Mouse (Mus musculus) MEL (cell line): ENCODE results near the gene Ak1. TPM values are rescaled to one million over a fixed set of nuclear protein-coding genes. Genes with fewer than 3 reads are reported as not detected.

ENCODE experiments used
- DNase-seq: peaks from one replicate; pipeline ENCODE4 v3.0.0; 2011; ENCODE audit warnings: low read depth, low spot score
- H3K27ac ChIP-seq: 2 replicates; pipeline ENCODE4 v1.5.1; 2012; ENCODE audit warnings: low read depth, mild to moderate bottlenecking, control low read depth, low read length, moderate library complexity; ENCODE audit not compliant: control insufficient read depth
- H3K27me3 ChIP-seq, 2 experiments: fragments of 150-350 bp in 1 of 2; sonication (generic) in 1 of 2; 2 replicates each; pipeline ENCODE4 v1.6.1; 2012; ENCODE audit warnings: low read length in 2 of 2, mild to moderate bottlenecking in 2 of 2, improper control_type of control experiment in 1 of 2, moderate library complexity in 1 of 2; ENCODE audit not compliant: insufficient read depth in 2 of 2, control insufficient read depth in 1 of 2
- H3K36me3 ChIP-seq, 2 experiments: 2 replicates each; pipeline ENCODE4 v1.6.1; 2012 to 2014; ENCODE audit warnings: low read length in 2 of 2, improper control_type of control experiment in 1 of 2, inconsistent platforms in 1 of 2, mild to moderate bottlenecking in 1 of 2; ENCODE audit not compliant: insufficient read depth in 2 of 2, control insufficient read depth in 1 of 2
- H3K4me1 ChIP-seq, 2 experiments: fragments of 150-350 bp in 1 of 2; sonication (generic) in 1 of 2; 2 replicates each; pipeline ENCODE4 v1.6.1; 2012; ENCODE audit warnings: low read length in 2 of 2, improper control_type of control experiment in 1 of 2, mild to moderate bottlenecking in 1 of 2; ENCODE audit not compliant: insufficient read depth in 2 of 2, control insufficient read depth in 1 of 2
- H3K4me3 ChIP-seq, 2 experiments: fragments of 150-350 bp in 1 of 2; sonication (generic) in 1 of 2; 2 replicates each; pipeline ENCODE4 v1.5.1; 2012; ENCODE audit warnings: low read depth in 2 of 2, low read length in 2 of 2, mild to moderate bottlenecking in 2 of 2, moderate library complexity in 2 of 2, control low read depth in 1 of 2, improper control_type of control experiment in 1 of 2; ENCODE audit not compliant: control insufficient read depth in 1 of 2, insufficient read depth in 1 of 2
- H3K79me2 ChIP-seq: 2 replicates; pipeline ENCODE4 v1.6.1; 2012; ENCODE audit warnings: mild to moderate bottlenecking, low read length, moderate library complexity; ENCODE audit not compliant: control insufficient read depth, poor library complexity, insufficient read depth
- H3K9ac ChIP-seq: 2 replicates; pipeline ENCODE4 v1.6.1; 2012; ENCODE audit warnings: low read depth, mild to moderate bottlenecking, control low read depth, low read length, moderate library complexity; ENCODE audit not compliant: control insufficient read depth, poor library complexity, severe bottlenecking
- H3K9me3 ChIP-seq: fragments of 150-350 bp; sonication (generic); replicated peaks from 2 replicates; pipeline ENCODE4 v1.6.1; 2012; ENCODE audit warnings: mild to moderate bottlenecking, low read length, improper control_type of control experiment, moderate library complexity; ENCODE audit not compliant: insufficient read depth
- BHLHE40 ChIP-seq: IDR thresholded peaks from 2 replicates; pipeline ENCODE4 v1.6.1; 2012; ENCODE audit warnings: low read depth, mild to moderate bottlenecking, inconsistent platforms, low read length, improper control_type of control experiment, borderline replicate concordance
- CHD1 ChIP-seq: IDR thresholded peaks from 2 replicates; pipeline ENCODE4 v1.6.1; 2012; ENCODE audit warnings: low read depth, mild to moderate bottlenecking, inconsistent platforms, low read length, improper control_type of control experiment
- ETS1 ChIP-seq: IDR thresholded peaks from 2 replicates; pipeline ENCODE4 v1.6.1; 2012; ENCODE audit warnings: low read depth, mild to moderate bottlenecking, inconsistent platforms, low read length, improper control_type of control experiment, moderate library complexity
- HCFC1 ChIP-seq: IDR thresholded peaks from 2 replicates; pipeline ENCODE4 v1.6.1; 2012; ENCODE audit warnings: low read depth, mild to moderate bottlenecking, inconsistent platforms, low read length, improper control_type of control experiment, moderate library complexity
- JUND ChIP-seq: IDR thresholded peaks from 2 replicates; pipeline ENCODE4 v1.6.1; 2011; ENCODE audit warnings: low read depth, mild to moderate bottlenecking, improper control_type of control experiment, low read length
- MYB ChIP-seq: IDR thresholded peaks from 2 replicates; pipeline ENCODE4 v1.6.1; 2011; ENCODE audit warnings: mild to moderate bottlenecking, low read depth, low read length, improper control_type of control experiment
- MYC ChIP-seq: IDR thresholded peaks from 2 replicates; pipeline ENCODE4 v1.6.1; 2011; ENCODE audit warnings: low read depth, mild to moderate bottlenecking, low read length, improper control_type of control experiment, moderate library complexity
- POLR2A ChIP-seq, 2 experiments: IDR thresholded peaks; 2 replicates each; pipeline ENCODE4 v1.6.1; 2011 to 2012; ENCODE audit warnings: low read length in 2 of 2, mild to moderate bottlenecking in 2 of 2, control low read depth in 1 of 2, improper control_type of control experiment in 1 of 2, low read depth in 1 of 2, moderate library complexity in 1 of 2; ENCODE audit not compliant: control insufficient read depth in 1 of 2, insufficient read depth in 1 of 2, poor library complexity in 1 of 2
- SIN3A ChIP-seq: IDR thresholded peaks from 2 replicates; pipeline ENCODE4 v1.6.1; 2012; ENCODE audit warnings: low read length, improper control_type of control experiment, inconsistent platforms
- TAL1 ChIP-seq: IDR thresholded peaks from 2 replicates; pipeline ENCODE4 v1.6.1; 2012; ENCODE audit warnings: mild to moderate bottlenecking, inconsistent platforms, low read length, moderate library complexity, mixed read lengths
- TBP ChIP-seq: IDR thresholded peaks from 2 replicates; pipeline ENCODE4 v1.8.0; 2011; ENCODE audit warnings: low read depth, low read length, improper control_type of control experiment
- UBTF ChIP-seq: IDR thresholded peaks from 2 replicates; pipeline ENCODE4 v1.6.1; 2012; ENCODE audit warnings: low read depth, mild to moderate bottlenecking, inconsistent platforms, low read length, improper control_type of control experiment, moderate library complexity, borderline replicate concordance; ENCODE audit not compliant: insufficient read depth
- USF1 ChIP-seq: IDR thresholded peaks from 2 replicates; pipeline ENCODE4 v1.6.1; 2014; ENCODE audit warnings: low read depth, mild to moderate bottlenecking, inconsistent platforms, low read length, improper control_type of control experiment, moderate library complexity
- USF2 ChIP-seq, 2 experiments: IDR thresholded peaks; 2 replicates each; pipeline ENCODE4 v1.6.1; 2011 to 2012; ENCODE audit warnings: improper control_type of control experiment in 2 of 2, low read length in 2 of 2, borderline replicate concordance in 1 of 2, inconsistent platforms in 1 of 2, low read depth in 1 of 2, mild to moderate bottlenecking in 1 of 2; ENCODE audit not compliant: insufficient read depth in 1 of 2
- ZKSCAN1 ChIP-seq: IDR thresholded peaks from 2 replicates; pipeline ENCODE4 v1.6.1; 2012; ENCODE audit warnings: low read depth, mild to moderate bottlenecking, inconsistent platforms, low read length, improper control_type of control experiment, moderate library complexity
- ZNF384 ChIP-seq: IDR thresholded peaks from 2 replicates; pipeline ENCODE4 v1.6.1; 2012; ENCODE audit warnings: low read depth, mild to moderate bottlenecking, inconsistent platforms, low read length, improper control_type of control experiment
- polyA plus RNA-seq, 2 experiments: library from polyadenylated mRNA; stranded (reverse) in 1 of 2; unstranded in 1 of 2; fragments of >175 nt in 1 of 2; fragments of >200 nt in 1 of 2; gene quantifications; 2 replicates each; pipeline versions ENCODE4 v1.2.1 to v1.2.4; 2012; ENCODE audit warnings: low replicate concordance in 2 of 2, low read depth in 1 of 2; ENCODE audit not compliant: insufficient read length in 2 of 2, insufficient read depth in 1 of 2, missing spikeins in 1 of 2
- total RNA-seq: library from RNA; depleted of rRNA; stranded (reverse); fragments of 300-350 nt; gene quantifications from 2 replicates; pipeline ENCODE4 v1.2.3, GENCODE M21; 2012; rRNA removed

The Ak1 gene
- total RNA-seq = 0.12 TPM in 1 of 2 replicates, not detected in the other
- polyA plus RNA-seq = under 1 TPM in 1 of 2 experiments, not detected in 1; 0.13 TPM

GRCm38 (mm10) chr2:32621517-32621859 is at the start of gene Ak1:
Gene Ak1, plus strand, starts transcription at chr2:32621758.
- no peak for DNase-seq
- H3K79me2 ChIP-seq = no peaks in the 10 kb centered on the region
- H3K36me3 ChIP-seq = peaks cover 0 to 11% of the 10 kb centered on the region in 2 experiments; a peak in 2 of 4 replicates
- no peak within 1 kb of the TSS for H3K4me3 ChIP-seq
- H3K27ac ChIP-seq = peak within 1 kb of the TSS; percentile 69
- H3K9me3 ChIP-seq = no peaks in the 10 kb centered on the region
- no peaks in the 10 kb centered on the region for H3K27me3 ChIP-seq
- peak within 1 kb of the TSS; percentile 29; the same call in 1 of the 2 replicates for H3K9ac ChIP-seq
- peaks cover 2 to 17% of the 10 kb centered on the region in 2 experiments; a peak in 3 of 4 replicates for H3K4me1 ChIP-seq
- TF ChIP-seq HCFC1 (no peak), TAL1 (0 out of 2 replicates have a peak, but pooled peaks have one; percentile 16)

DNA sequence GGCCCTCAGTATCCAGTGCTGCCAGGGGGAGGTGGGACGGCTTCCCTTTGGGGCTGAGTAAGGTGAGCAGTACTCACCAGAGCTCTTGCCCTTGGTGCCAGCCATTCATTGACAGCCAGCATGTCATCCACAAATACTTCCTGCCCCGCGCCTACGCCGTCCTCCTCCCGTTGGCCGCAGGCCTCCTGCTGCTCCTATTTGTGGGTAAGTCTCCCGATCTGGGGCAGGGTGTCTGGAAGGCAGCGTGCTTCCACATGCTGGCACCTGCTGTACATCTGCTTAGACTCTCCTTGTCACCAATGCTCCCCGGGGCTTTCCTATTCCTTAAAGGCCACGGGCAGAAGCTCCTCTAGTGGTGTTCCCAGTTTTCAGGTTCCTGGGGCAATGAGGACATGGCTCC is 49.4 kb upstream of the Ak1 start:
- H3K4me3 ChIP-seq = no peak overlapping the region
- TF ChIP-seq USF2 (IDR thresholded peaks at IDR 0.05; ENCODE audit: borderline replicate concordance in 1 of 2, insufficient read depth in 1 of 2, low read depth in 1 of 2, low read length in 2 of 2) = no peak
- TF ChIP-seq CHD1 = no peak
- TF ChIP-seq MYB = no peak
- no peak for TF ChIP-seq ZKSCAN1
- no peak for TF ChIP-seq BHLHE40
- no peak for TF ChIP-seq USF1
- no peak for TF ChIP-seq UBTF
- no peak for TF ChIP-seq SIN3A
- no peak for TF ChIP-seq JUND
- TF ChIP-seq ETS1 = no peak
- TF ChIP-seq MYC = no peak
- TF ChIP-seq POLR2A (IDR thresholded peaks at IDR 0.05; ENCODE audit: control insufficient read depth in 1 of 2, insufficient read depth in 1 of 2, low read depth in 1 of 2, low read length in 2 of 2, poor library complexity in 1 of 2) = no peak
- no peak for TF ChIP-seq ZNF384
- no peak for TF ChIP-seq TBP
- DNase-seq = no peak

More for the DNA sequence above, 49.4 kb upstream of the Ak1 start:
- H3K9me3 ChIP-seq = no peaks in the 10 kb centered on the region
- H3K9ac ChIP-seq = no peak overlapping the region
- no peaks in the 10 kb centered on the region for H3K27me3 ChIP-seq
- peaks cover 15% of the 10 kb centered on the region for H3K79me2 ChIP-seq
- peaks cover 3 to 7% of the 10 kb centered on the region in 2 experiments; a peak in 2 of 4 replicates for H3K4me1 ChIP-seq
- H3K36me3 ChIP-seq = peaks cover 0 to 6% of the 10 kb centered on the region in 2 experiments; a peak in 1 of 4 replicates
- no peak overlapping the region for H3K27ac ChIP-seq
